Mouse (Mus musculus) retina, adult 2 months (tissue): Measurements from ENCODE around the gene Sh3gl2.

Source experiments
- DNase-seq: peaks from one replicate; pipeline ENCODE4 v3.0.0-alpha.2; 2012; ENCODE audit warnings: low read depth, low spot score

Sh3gl2 gene

DNA sequence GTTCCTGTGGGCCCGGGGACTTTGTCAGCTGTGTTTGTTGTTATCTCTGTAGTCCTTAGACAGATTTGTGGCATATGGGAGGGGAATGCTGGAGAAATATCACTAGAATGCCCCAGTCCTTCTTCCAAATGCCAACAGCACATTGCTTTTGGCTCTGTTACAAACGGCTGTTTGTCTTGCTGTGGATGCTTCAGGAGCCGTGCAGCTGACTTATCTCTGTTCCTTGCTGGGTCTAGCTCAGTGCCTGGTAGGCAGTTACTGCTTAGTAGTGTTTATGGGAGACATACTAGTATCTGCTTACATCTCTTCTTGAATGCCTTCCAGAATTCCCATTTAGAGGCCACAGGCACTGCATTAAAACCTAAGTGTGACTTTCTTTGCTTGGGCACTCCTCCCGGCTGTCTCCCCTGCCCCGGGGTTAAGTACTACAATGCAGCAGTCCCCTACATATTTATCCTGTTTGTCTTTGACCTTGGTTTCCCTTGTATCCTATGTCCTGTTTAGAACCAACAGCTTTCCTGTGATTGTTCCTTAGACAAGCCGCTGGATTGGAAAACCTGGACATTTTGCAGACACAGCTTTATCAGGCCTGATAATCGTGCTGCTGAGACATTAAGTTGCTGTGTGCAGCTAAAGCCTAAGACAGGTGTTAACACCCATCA lies 101.1 kb downstream of the Sh3gl2 start:
- peak; percentile 47 for DNase-seq

DNA sequence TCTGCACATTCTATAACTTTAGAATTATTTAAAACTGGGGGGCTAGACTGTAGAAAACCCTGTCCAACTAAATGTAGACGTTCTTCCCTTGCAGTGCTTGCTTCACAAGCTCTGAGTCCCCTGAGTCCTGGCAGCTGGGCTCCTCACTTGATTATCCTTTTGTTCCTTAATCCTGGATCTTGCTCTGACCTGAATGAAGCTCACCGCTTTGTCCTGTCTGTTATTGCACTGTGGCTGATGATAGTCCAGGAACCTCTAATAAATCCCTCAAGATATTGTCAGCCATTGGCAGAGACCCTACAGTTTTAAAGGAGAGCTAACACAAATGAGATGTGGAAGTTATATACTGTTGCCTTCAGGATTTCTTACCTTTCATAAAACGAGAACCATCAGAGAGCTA lies 114.2 kb downstream of the Sh3gl2 start:
- DNase-seq, result peak; percentile 55

GRCm38 (mm10) chr4:85325454-85325853 lies 120.5 kb downstream of the Sh3gl2 start:
- no peak for DNase-seq

- DNase-seq, result no peak
These were observed 121.1 kb downstream of the Sh3gl2 start for GRCm38 (mm10) chr4:85326052-85326451.

GRCm38 (mm10) chr4:85334688-85335200 lies 129.8 kb downstream of the Sh3gl2 start:
- DNase-seq, result no peak

- DNase-seq, result no peak
These were observed 131.4 kb downstream of the Sh3gl2 start for GRCm38 (mm10) chr4:85336356-85336755.

DNA sequence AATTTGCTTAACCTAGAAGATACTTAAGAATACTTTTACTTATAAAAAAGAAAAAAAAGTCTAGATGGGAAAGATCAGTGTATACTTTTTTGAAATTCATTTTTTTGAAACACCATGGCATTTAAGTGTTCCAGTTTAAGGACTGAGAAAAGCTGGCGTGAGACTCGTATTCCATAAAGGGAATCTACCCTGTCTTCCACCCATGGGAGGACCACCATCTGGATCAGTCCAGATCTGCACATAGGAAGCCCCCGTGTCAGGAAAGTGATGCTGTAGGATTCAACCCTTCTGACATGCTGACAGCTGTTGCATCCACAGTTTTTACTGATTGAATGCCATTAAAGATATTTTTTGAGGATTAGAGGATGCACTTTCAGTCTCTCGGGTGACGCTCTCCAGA lies 134.2 kb downstream of the Sh3gl2 start:
- no peak for DNase-seq

GRCm38 (mm10) chr4:85340686-85341085 lies 135.8 kb downstream of the Sh3gl2 start:
- DNase-seq, result no peak

- no peak for DNase-seq
These were observed 141.0 kb downstream of the Sh3gl2 start for GRCm38 (mm10) chr4:85345911-85346310.

DNA sequence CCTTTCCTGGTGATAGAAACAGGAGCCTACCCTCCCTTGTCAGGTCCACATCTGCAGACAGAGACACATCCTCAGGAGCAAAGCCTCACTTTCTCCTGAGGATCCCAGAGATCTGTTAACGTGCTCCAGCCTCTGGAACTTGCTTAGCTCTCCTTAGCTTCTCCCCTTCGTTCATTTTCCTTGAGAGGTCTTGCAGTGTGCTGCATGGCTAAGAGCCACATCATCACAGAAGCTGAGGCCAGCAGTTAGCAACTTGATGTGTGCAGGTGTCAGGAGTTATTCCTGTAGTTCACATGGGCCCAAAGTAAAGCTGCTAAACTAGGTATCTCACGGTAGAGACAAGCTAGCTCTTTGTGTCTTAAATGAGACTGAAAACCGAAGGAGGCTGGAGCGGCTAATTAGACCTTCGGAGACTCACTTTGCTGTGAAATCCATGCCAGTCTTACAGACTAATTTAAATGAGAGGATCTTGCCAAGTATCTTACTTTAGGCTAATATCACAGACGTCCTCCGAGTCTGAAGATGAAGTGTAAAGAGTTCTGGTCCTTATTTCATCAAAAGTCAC lies 143.2 kb downstream of the Sh3gl2 start:
- no peak for DNase-seq

GRCm38 (mm10) chr4:85362661-85363060 lies 157.7 kb downstream of the Sh3gl2 start:
- DNase-seq, result no peak

DNA sequence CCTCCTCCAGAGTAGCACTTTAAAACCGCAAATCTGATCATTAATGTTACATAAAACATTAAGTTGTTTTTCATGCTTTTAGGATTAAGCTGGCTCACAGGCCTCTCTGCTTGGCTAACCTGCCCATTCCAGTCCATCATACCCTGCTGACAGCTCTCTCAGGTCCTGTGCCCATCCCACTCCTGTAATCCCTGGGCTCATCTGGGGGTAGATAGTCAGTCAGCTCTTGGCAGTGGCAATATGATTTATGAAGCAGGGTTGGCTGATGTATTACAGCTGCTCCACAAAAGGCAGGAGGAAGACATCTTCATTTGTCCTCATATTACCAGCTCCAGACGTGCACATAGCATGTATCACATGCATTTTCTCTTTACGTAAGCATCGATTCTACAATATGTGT lies 158.3 kb downstream of the Sh3gl2 start:
- no peak for DNase-seq

DNA sequence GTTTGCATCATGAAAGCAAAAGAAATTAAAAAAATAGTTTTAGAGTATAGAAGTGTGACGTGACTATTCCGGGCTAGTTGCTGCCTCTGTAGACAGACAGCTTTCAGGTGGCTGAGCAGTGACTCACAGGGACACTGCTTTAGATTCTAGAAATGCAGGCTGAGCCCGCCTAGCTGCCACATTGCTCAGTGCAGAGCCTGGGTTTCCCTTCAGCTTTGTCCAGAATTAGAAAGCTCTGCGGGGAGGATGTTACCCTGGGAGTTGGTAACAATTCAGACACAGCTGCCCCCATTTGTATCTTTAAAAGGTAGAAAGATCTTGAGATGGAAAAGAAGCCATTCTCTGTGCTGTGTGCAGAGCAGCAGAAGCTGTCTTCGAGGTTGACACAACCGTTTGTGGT lies 166.1 kb downstream of the Sh3gl2 start:
- no peak for DNase-seq

- no peak for DNase-seq
These were observed 169.9 kb downstream of the Sh3gl2 start for GRCm38 (mm10) chr4:85374801-85375200.

DNA sequence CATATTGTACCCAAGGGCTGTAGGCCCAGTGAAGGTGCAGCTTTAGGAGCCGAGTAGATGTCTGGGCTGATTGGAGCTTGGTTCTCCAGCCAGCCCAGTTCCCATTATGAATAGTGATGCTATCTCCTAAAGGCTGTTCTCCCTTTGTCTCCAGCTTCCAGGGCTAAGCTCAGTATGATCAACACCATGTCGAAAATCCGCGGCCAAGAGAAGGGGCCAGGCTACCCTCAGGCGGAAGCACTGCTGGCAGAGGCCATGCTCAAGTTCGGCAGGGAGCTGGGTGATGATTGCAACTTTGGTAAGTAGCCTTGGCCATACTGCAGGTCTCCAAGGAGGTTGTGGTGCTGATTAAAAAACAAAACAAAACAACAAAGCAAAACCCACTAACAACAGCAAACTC lies 171.3 kb downstream of the Sh3gl2 start:
- no peak for DNase-seq

- DNase-seq, result no peak
These were observed 171.7 kb downstream of the Sh3gl2 start for GRCm38 (mm10) chr4:85376610-85377009.

DNA sequence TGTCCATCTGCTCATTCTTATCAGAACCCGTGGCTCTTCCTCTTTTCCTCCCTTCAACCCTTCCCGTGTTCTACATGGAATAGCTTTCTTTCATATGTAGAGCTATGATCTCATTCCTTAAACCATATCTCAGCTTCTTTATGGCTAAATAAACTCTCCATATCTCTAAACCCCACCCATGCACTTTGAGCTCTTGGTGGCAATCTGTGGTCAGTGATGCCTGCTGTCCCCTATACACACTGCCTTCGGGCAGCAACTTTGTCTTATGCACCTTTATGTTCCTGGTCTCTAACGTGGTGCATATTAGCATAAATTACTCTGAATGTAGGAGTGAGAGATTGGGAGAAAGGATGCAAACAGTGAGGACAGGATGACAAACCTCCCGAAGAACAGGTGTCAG lies 180.3 kb downstream of the Sh3gl2 start:
- DNase-seq, result no peak

GRCm38 (mm10) chr4:85387676-85388075 lies 182.8 kb downstream of the Sh3gl2 start:
- DNase-seq, result no peak

DNA sequence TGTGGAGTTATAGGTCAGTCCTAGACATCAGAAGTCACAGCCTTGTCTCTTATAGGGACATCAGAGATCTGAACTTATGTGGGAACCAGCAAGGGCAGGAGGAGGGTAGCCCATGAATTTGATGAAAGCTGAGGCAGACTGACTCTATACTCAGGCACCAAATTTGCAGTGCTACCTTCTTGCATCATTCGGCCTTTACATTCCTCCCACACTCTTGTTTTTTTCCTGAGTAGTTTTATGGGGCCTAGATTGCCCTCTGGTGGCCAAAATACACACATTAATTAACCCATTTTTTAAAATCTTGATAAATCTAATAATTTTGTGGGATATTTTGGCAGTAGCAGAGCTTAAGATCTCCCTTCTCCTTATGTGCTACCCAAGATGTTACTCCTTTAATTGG lies 186.9 kb downstream of the Sh3gl2 start:
- DNase-seq, result no peak

GRCm38 (mm10) chr4:85398765-85399164 lies 193.8 kb downstream of the Sh3gl2 start:
- no peak for DNase-seq

DNA sequence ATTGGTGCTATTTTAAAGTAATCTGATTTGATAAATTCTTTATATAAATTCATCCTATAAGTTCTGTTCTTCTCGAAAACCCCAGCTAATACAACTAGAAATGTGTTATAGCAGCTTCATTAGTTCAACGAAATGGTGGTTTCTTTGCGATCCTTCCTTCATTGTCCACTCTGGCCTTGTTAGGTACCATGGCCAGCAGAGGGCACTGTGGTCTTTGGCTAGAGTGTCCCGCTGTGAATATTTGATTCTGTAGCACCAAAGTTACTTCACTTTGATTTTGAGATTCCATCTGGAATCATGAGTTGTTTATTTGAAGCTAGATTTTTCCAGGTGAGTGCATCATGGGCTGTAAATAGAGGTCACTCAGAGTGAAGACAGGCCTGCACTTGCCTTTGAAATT lies 197.9 kb downstream of the Sh3gl2 start:
- DNase-seq, result peak; percentile 47

DNA sequence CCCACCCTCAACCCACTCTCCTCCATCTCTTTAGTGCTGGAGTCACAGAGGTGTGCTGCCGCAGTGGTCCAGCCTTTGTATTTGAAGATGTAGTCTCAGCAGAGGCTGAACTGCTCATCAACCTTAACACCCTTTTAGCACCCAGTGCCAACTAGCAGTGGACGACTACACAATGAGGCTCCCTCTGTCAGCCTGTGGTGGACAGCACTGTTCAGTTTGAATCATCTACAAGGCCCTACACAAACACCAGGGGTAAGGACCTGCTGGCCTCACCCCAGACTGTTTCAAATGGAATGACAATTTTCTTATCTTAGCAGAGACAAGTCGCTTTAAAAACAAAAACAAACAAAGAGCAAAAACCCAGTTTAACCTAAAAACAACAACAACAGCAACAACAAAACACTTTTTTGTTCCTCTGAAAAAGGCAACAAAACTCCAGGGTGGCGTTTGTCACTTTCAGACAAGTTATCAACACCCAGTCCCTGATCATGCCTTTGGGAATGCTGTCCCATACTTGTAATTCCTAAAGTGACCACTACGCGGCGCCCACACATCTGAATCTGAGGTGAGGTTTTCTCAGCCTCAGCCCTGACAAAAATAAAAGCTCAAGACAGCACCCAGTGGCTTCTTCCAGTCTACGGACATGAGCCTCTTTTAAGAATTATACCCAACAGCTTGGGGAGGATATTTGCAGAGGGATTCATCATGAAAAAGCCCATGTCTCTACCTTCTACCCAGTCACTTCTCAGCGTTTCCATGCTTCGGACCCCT lies 199.7 kb downstream of the Sh3gl2 start:
- DNase-seq, result peak; percentile 41

- DNase-seq, result no peak
These were observed 200.3 kb downstream of the Sh3gl2 start for GRCm38 (mm10) chr4:85405276-85405675.
